Mouse (Mus musculus) bone marrow macrophage, adult 2 months (primary cell): ENCODE measurements around the gene Npas3.

ENCODE experiments used
- CTCF ChIP-seq: IDR thresholded peaks from 2 replicates; pipeline ENCODE4 v1.5.1; 2012; ENCODE audit warnings: low read depth, mild to moderate bottlenecking, low read length, moderate library complexity
- POLR2A ChIP-seq: IDR thresholded peaks from 2 replicates; pipeline ENCODE4 v1.6.1; 2012; ENCODE audit warnings: mild to moderate bottlenecking, low read depth, low read length, borderline replicate concordance

- no peak for TF ChIP-seq CTCF
- TF ChIP-seq POLR2A, result no peak
These were observed 754.0 kb downstream of the Npas3 start for GRCm38 (mm10) chr12:54002496-54002895.
